Mouse (Mus musculus) effector memory CD4-positive, alpha-beta T cell, adult 5 months (primary cell): ENCODE data around the gene Gm6614. TPM values are rescaled to one million over a fixed set of nuclear protein-coding genes. Genes with fewer than 3 reads are reported as not detected.

Source experiments
- polyA plus RNA-seq: library from polyadenylated mRNA; unstranded; fragments of 100-300 nt; shearing (Covaris generic); gene quantifications from one replicate; pipeline ENCODE4 v1.2.1, GENCODE M21; 2017

The Gm6614 gene
- not detected for polyA plus RNA-seq

DNA sequence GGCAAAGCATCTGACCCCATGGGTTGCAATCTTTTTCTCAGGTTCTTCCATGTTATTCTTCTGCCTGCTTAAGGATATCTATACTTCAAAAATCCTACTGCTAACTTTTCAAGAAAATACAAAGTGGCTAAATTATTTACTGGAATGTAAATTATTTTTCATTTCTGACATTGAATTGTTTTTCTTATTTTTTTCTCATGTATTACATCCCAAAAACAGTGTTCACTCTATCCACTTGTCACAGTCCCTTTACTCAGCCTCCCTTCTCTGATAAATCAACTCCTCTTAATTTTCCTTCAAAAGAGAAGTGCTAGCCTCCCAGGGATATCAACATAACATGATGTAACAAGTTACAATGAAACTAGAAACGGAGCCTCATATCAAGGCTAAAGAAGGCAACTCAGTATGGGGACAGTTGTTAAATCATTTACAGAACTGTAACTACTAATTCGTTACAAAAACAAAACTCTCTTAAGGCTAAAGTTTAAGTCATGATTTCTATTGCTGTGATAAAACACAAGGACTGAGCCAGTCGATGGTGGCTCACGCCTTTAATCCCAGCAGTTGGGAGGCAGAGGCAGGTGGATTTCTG lies at the start of gene Gm6614:
TSS of gene Gm6614 (minus strand) at position 51 of the 592 bp plus-strand sequence.

GRCm38 (mm10) chr6:141946862-141947261 lies 64.4 kb downstream of the Gm6614 start, which contains the start of gene Slco1a1:
Gene Slco1a1 (minus strand): TSS chr6:141946962.

Other genes with a start within 250 kb of the Gm6614 start
- not detected for gene Gm5724, start 237.6 kb downstream of the Gm6614 start, polyA plus RNA-seq
- 0.19 TPM for gene Slco1a4, start 155.2 kb downstream of the Gm6614 start, polyA plus RNA-seq
- not detected for gene Slco1a1, start 64.5 kb downstream of the Gm6614 start, polyA plus RNA-seq
- 1.8 TPM for gene Slco1a6, start 197.1 kb upstream of the Gm6614 start, polyA plus RNA-seq